Mouse (Mus musculus): ENCODE results near the gene Tcap.

Tcap gene

DNA sequence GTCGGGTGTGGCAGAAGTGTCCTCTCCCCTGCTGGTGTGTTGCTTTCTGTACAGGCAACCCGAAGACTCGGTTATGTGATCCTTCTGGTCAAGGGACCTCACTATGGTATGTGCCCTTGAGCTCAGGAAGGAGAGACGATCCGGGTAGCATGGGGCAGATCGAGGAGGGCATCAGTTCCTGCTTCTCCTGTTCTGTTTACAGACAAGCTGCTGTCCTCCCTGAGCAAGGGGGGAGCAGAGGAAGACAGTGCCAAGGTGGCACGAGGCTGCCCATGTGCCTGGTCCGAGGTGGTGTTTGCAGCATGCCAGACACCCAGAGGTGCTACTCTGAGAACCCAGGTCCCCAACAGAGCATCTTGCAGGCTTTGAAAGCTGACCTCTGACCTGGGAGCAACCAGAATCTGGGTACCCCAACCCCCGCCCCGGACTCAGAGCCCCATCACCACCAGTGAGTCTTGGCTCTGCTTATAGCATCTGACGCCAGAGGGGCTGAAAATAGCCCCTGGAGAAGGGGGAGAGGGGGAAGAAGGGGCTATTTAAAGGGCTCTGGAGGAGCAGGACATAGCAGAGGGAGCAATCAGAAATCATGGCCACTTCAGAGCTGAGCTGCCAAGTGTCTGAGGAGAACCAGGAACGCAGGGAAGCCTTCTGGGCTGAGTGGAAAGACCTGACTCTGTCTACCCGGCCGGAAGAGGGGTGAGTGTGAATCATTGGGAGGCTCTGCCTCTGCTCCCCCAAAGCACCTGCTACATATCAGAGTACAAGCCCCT, at the start of gene Tcap:
Gene Tcap, plus strand, starts transcription at position 551 of the 770 bp plus-strand sequence.
- DNase-seq (ENCODE audit: low spot score): no peak

GRCm38 (mm10) chr11:98333981-98334741, 49.5 kb upstream of the Tcap start:
- no peak for DNase-seq (ENCODE audit: low spot score)

- no peak for DNase-seq (ENCODE audit: low spot score)
Observed at GRCm38 (mm10) chr11:98335250-98335649, 48.4 kb upstream of the Tcap start.

GRCm38 (mm10) chr11:98336245-98337107, 47.1 kb upstream of the Tcap start:
- DNase-seq (ENCODE audit: low spot score): no peak

- DNase-seq (ENCODE audit: low spot score): no peak
Observed at GRCm38 (mm10) chr11:98338507-98338961, 45.1 kb upstream of the Tcap start.

- DNase-seq (ENCODE audit: low spot score): no peak
Observed at GRCm38 (mm10) chr11:98339071-98339501, 44.5 kb upstream of the Tcap start.

GRCm38 (mm10) chr11:98339679-98340287, 43.8 kb upstream of the Tcap start:
- DNase-seq (ENCODE audit: low spot score): no peak

- DNase-seq (ENCODE audit: low spot score): no peak
Observed at GRCm38 (mm10) chr11:98340597-98340996, 43.0 kb upstream of the Tcap start.

DNA sequence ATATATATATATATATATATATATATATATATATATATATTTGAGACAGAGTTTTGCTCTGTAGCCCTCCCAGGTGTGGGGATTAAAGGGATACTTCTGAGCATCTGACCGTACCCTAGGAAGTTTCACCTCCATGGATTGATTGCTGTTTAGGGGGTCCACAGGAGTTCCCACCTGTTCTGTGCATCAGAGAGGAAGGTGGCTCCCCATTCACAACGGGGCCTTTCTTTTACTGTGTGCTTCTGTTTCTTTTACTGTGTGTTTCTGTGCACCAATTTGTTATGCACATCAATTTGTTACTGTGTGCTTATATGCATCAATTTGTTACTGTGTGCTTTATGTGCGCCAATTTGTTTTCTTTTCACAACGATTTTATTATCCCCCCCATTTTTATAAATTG, 42.4 kb upstream of the Tcap start:
- DNase-seq (ENCODE audit: low spot score): no peak

GRCm38 (mm10) chr11:98342000-98342945, 41.3 kb upstream of the Tcap start:
- peak; percentile 76 for DNase-seq (ENCODE audit: low spot score)

DNA sequence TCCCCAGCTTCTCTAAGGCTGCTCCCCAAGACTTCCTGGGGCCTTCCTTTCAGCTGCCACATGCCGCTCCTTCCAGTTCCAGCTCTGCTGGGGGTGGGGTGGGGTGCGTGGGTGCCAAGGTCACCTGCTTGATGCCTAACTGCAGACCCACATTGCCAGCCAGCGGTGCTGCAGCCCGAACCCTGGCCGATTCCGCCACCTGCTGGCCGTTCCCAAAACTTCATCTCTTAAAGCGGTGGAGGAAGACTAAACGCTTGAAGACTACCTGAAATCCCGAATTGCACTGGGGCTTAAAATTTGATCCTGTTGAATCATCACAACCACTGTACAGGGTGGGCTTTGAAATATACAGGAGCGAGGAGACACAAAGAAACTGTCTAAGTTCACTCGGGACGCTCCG, 38.4 kb upstream of the Tcap start:
- DNase-seq (ENCODE audit: low spot score): peak; percentile 55

DNA sequence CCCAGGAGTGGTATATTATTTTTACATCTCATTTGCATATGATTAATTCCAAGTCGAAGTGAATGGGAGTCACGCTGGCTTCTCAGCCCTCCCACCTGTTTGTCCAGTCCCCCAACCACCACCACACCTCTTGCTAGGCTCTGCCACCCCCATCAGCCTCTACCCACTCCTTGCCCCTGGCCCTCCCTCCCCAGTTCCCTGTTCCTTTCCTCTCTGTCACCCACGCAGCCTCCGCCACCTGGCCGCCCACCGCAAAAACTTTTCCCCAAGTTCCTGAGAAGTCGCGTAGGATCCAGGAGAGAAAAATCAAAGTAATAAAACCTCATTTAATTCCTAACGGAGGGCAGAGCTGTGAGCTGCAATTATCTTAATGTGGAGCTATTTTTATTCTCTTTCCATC, 37.4 kb upstream of the Tcap start:
- no peak for DNase-seq (ENCODE audit: low spot score)

- no peak for DNase-seq (ENCODE audit: low spot score)
Observed at GRCm38 (mm10) chr11:98347385-98348082, 36.1 kb upstream of the Tcap start.

DNA sequence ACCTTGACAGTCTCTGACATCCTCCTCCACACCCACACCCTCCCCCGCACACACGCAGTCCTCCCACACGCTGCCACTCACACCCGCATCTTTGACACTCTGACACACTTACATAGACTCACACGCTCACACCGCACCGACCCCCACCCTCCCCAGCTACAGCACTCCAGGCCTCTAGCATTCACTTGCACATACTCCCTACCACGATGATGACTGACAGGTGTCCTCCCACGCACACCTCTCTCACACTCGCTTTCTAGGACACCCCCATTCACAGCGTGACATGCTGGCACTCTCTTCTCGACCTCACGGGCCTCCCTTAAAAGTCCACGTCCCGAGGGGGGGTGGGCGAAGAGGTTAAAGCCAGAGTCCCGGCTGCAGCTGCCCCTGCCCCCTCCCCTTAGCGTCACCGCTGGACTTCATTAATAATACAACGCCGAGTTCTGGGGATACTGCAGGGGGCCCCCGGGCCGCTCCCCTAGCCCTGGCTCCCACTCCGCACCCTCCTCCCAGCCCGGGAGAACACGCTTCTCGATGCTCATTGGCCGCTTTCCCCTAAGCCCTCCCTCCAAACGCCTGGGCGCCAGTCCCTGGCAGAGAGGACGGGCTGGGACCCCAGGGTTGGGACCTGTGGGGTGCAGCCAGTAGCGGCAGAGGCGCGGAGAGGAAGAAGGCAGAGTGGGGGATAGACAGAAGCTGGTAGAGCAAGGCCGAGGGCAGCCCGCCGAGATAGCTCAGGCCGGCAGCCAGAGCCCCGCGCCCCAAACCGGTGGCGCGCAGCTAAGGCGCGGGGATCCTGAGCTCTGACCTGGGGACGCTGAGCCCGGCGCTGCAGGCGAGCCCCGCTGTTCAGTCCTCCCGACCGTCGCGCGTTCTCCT, 35.3 kb upstream of the Tcap start, which contains the start of gene Ppp1r1b:
Gene Ppp1r1b, plus strand, starts transcription at position 322 of the 879 bp plus-strand sequence.
- DNase-seq (ENCODE audit: low spot score): no peak

DNA sequence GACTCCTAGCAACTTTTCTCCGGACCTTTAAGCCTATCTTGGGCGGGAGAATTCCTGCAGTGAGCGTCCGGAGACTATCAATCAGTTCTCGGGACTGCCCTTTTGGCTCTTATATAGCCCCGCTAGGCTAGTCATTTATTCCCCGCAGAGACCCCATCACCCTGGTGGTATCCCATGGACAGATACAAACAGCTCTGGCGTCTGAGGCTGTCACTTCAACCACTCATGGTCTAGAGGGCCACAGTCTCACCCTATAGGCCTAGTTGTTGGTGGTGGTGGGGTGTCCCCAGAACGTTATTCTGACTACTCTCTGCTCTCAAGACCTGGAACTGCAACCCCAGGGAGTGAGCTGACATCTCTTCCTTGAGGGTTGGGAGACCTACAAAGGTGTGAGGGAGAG, 34.3 kb upstream of the Tcap start:
- no peak for DNase-seq (ENCODE audit: low spot score)

- no peak for DNase-seq (ENCODE audit: low spot score)
Observed at GRCm38 (mm10) chr11:98352272-98352990, 31.2 kb upstream of the Tcap start.

DNA sequence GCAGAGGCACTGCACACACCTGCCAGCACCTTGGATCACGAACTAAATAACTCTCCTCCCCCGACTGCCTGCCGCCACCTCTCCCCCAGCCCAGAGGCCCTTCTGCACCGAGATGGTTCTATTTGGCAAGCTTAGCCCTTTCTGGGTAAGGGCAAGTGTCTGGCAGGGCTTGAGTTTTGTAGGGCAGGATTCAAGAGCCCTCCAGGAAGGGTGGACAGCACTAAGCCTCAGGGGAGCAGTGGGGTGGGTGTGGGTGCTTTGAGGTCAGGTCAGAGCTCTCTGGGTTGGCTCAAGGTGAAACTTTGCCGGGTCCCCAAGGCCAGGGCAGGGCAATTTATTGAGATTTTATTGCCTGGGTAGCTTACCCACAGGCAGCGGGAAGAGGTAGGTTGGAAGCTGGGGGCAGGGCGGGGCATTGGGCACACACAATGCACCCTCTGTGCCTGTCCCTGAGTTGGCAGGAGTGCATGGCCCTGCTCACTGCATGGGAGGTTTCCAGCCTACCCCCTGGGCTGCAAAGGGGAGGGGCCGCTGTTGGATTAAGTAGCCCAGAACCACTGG, 29.9 kb upstream of the Tcap start:
- no peak for DNase-seq (ENCODE audit: low spot score)

DNA sequence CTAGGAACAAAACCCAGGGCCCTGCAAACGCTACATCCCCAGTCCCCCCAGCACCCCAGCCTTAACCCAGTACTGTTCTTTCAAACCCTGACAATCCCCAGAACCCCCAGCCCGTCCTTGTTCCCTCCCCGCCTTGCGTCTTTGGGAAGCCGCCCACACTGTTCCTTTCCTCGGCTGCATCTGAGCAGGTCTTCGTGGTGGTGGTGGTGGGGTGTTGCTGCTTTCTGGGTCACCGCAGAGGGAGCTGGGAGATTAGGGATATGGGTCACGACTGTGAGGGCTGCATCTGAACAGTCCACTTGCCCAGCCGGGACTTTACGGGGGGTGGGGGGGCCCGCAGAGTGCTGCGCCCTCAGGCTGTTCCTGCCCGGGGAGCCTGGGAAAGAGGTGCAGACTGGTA, 29.2 kb upstream of the Tcap start:
- DNase-seq (ENCODE audit: low spot score): no peak
